Mouse (Mus musculus) common myeloid progenitor, adult 5-6 weeks (primary cell): ENCODE measurements around the gene Apoo. TPM values are rescaled to one million over a fixed set of nuclear protein-coding genes. Genes with fewer than 3 reads are reported as not detected.

Source experiments
- total RNA-seq: library from RNA; stranded (forward); fragments of 200-1000, 187-1606 nt; gene quantifications from 2 replicates; pipeline ENCODE4 v1.2.3, GENCODE M21; 2017

Apoo gene
- total RNA-seq, 1 experiment from 2014 or later: 16.1 TPM

Other genes with a start within 250 kb of the Apoo start
- gene Zfx, start 243.4 kb upstream of the Apoo start, total RNA-seq: 50.4 and 58.7 TPM in 2 replicates
- 195 and 212 TPM in 2 replicates for gene Eif2s3x, start 154.3 kb upstream of the Apoo start, total RNA-seq
- gene Klhl15, start 132.5 kb upstream of the Apoo start, total RNA-seq: 10.9 and 13.8 TPM in 2 replicates
- 0.05 TPM in 1 of 2 replicates, not detected in the other for gene Fam90a1b, start 340 bp upstream of the Apoo start, total RNA-seq
- gene Maged1, start 175.0 kb downstream of the Apoo start, total RNA-seq: 8.2 and 9.8 TPM in 2 replicates